Mouse (Mus musculus) CH12.LX (cell line): Measurements from ENCODE around the gene Best2. TPM values are rescaled to one million over a fixed set of nuclear protein-coding genes. Genes with fewer than 3 reads are reported as not detected.

Experiments used
- DNase-seq: peaks from one replicate; pipeline ENCODE4 v3.0.0-alpha.2; 2013; ENCODE audit errors: extremely low read depth
- H3K27ac ChIP-seq: 2 replicates; pipeline ENCODE4 v1.5.1; 2012; ENCODE audit warnings: low read depth, mild to moderate bottlenecking, control low read depth, moderate library complexity; ENCODE audit not compliant: insufficient read depth
- H3K27me3 ChIP-seq: replicated peaks from 2 replicates; pipeline ENCODE3; 2012; ENCODE audit warnings: inconsistent platforms
- H3K36me3 ChIP-seq, 2 experiments: replicated peaks in 1 of 2; 2 replicates each; pipeline versions ENCODE3 to v1.6.1; 2012; ENCODE audit warnings: inconsistent platforms in 1 of 2, low read length in 1 of 2, mild to moderate bottlenecking in 1 of 2, mixed read lengths in 1 of 2, moderate library complexity in 1 of 2; ENCODE audit not compliant: control insufficient read depth in 1 of 2, insufficient read depth in 1 of 2
- H3K4me1 ChIP-seq, 2 experiments: 2 replicates each; pipeline ENCODE4 v1.6.1; 2012; ENCODE audit warnings: inconsistent platforms in 1 of 2, moderate library complexity in 1 of 2; ENCODE audit not compliant: insufficient read depth in 2 of 2, control insufficient read depth in 1 of 2
- H3K4me2 ChIP-seq: 2 replicates; pipeline ENCODE4 v1.6.1; 2012; ENCODE audit warnings: low read depth, mild to moderate bottlenecking, control low read depth; ENCODE audit not compliant: poor library complexity, insufficient read depth, severe bottlenecking
- H3K4me3 ChIP-seq, 3 experiments: fragments of 150-350 bp in 1 of 3; sonication (generic) in 1 of 3; replicated peaks in 1 of 3; 2 replicates each; pipeline versions ENCODE3 to v1.5.1; 2011 to 2012; ENCODE audit warnings: low read depth in 2 of 3, low read length in 2 of 3, mild to moderate bottlenecking in 2 of 3, moderate library complexity in 2 of 3, control low read depth in 1 of 3, improper control_type of control experiment in 1 of 3, inconsistent platforms in 1 of 3, mixed read lengths in 1 of 3; ENCODE audit not compliant: poor library complexity in 1 of 3
- H3K79me2 ChIP-seq: replicated peaks from 2 replicates; pipeline ENCODE4 v1.6.1; 2012; ENCODE audit warnings: mild to moderate bottlenecking, moderate library complexity; ENCODE audit not compliant: control insufficient read depth, poor library complexity, insufficient read depth, severe bottlenecking; ENCODE audit errors: extremely low read depth
- H3K9ac ChIP-seq: 2 replicates; pipeline ENCODE4 v1.6.1; 2012; ENCODE audit warnings: low read depth, mild to moderate bottlenecking, control low read depth, moderate library complexity; ENCODE audit not compliant: insufficient read depth
- H3K9me3 ChIP-seq: replicated peaks from 2 replicates; pipeline ENCODE3; 2012; ENCODE audit warnings: low read length, inconsistent platforms, mixed read lengths
- BHLHE40 ChIP-seq: IDR thresholded peaks from 2 replicates; pipeline ENCODE4 v1.6.1; 2011; ENCODE audit warnings: mild to moderate bottlenecking, low read depth, low read length, improper control_type of control experiment
- CTCF ChIP-seq, 2 experiments: IDR thresholded peaks in 1 of 2; conservative IDR thresholded peaks in 1 of 2; 2 replicates each; pipeline ENCODE4 v1.5.1; 2011 to 2012; ENCODE audit warnings: low read depth in 2 of 2, low read length in 2 of 2, improper control_type of control experiment in 1 of 2, inconsistent platforms in 1 of 2, mild to moderate bottlenecking in 1 of 2, moderate library complexity in 1 of 2
- E2F4 ChIP-seq: IDR thresholded peaks from 2 replicates; pipeline ENCODE4 v1.6.1; 2011; ENCODE audit warnings: low read depth, low read length, improper control_type of control experiment; ENCODE audit not compliant: insufficient replicate concordance
- ELF1 ChIP-seq: IDR thresholded peaks from 2 replicates; pipeline ENCODE4 v1.6.1; 2014; ENCODE audit warnings: low read depth, mild to moderate bottlenecking, inconsistent platforms, low read length, improper control_type of control experiment
- GABPA ChIP-seq: IDR thresholded peaks from 2 replicates; pipeline ENCODE4 v1.6.1; 2012; ENCODE audit warnings: low read depth, low read length, improper control_type of control experiment, inconsistent platforms; ENCODE audit not compliant: insufficient replicate concordance
- IRF4 ChIP-seq: IDR thresholded peaks from 2 replicates; pipeline ENCODE4 v1.6.1; 2014; ENCODE audit warnings: low read depth, mild to moderate bottlenecking, inconsistent platforms, low read length, improper control_type of control experiment
- JUN ChIP-seq: IDR thresholded peaks from 2 replicates; pipeline ENCODE4 v1.6.1; 2011; ENCODE audit warnings: low read depth, mild to moderate bottlenecking, low read length, improper control_type of control experiment, moderate library complexity; ENCODE audit not compliant: insufficient read depth
- JUND ChIP-seq: conservative IDR thresholded peaks from 2 replicates; pipeline ENCODE4 v1.6.1; 2011; ENCODE audit warnings: low read depth, low read length, improper control_type of control experiment
- MAX ChIP-seq: IDR thresholded peaks from 2 replicates; pipeline ENCODE4 v1.6.1; 2011; ENCODE audit warnings: low read length, improper control_type of control experiment
- MAZ ChIP-seq: IDR thresholded peaks from 2 replicates; pipeline ENCODE4 v1.6.1; 2012; ENCODE audit warnings: low read depth, mild to moderate bottlenecking, inconsistent platforms, low read length, improper control_type of control experiment, moderate library complexity
- MEF2A ChIP-seq: IDR thresholded peaks from 2 replicates; pipeline ENCODE4 v1.6.1; 2014; ENCODE audit warnings: low read depth, mild to moderate bottlenecking, inconsistent platforms, low read length, improper control_type of control experiment, borderline replicate concordance
- MXI1 ChIP-seq: IDR thresholded peaks from 2 replicates; pipeline ENCODE4 v1.6.1; 2011; ENCODE audit warnings: mild to moderate bottlenecking, low read depth, low read length, improper control_type of control experiment
- NELFE ChIP-seq: IDR thresholded peaks from 2 replicates; pipeline ENCODE4 v1.6.1; 2011; ENCODE audit warnings: low read depth, low read length, improper control_type of control experiment
- POLR2A ChIP-seq: IDR thresholded peaks from 2 replicates; pipeline ENCODE4 v1.6.1; 2011; ENCODE audit warnings: low read depth, mild to moderate bottlenecking, improper control_type of control experiment, low read length
- POLR2AphosphoS2 ChIP-seq: IDR thresholded peaks from 2 replicates; pipeline ENCODE4 v1.6.1; 2011; ENCODE audit warnings: low read depth, low read length, improper control_type of control experiment
- RAD21 ChIP-seq: IDR thresholded peaks from 2 replicates; pipeline ENCODE4 v1.6.1; 2011; ENCODE audit warnings: low read depth, mild to moderate bottlenecking, low read length, improper control_type of control experiment, moderate library complexity
- SIN3A ChIP-seq: IDR thresholded peaks from 2 replicates; pipeline ENCODE4 v1.6.1; 2012; ENCODE audit warnings: low read length, improper control_type of control experiment, inconsistent platforms
- TCF12 ChIP-seq: IDR thresholded peaks from 2 replicates; pipeline ENCODE4 v1.6.1; 2014; ENCODE audit warnings: low read depth, mild to moderate bottlenecking, inconsistent platforms, low read length, improper control_type of control experiment
- UBTF ChIP-seq: IDR thresholded peaks from 2 replicates; pipeline ENCODE4 v1.6.1; 2012; ENCODE audit warnings: low read depth, mild to moderate bottlenecking, inconsistent platforms, low read length, improper control_type of control experiment, moderate library complexity
- USF1 ChIP-seq: IDR thresholded peaks from 2 replicates; pipeline ENCODE4 v1.6.1; 2014; ENCODE audit warnings: low read depth, mild to moderate bottlenecking, inconsistent platforms, low read length, improper control_type of control experiment
- USF2 ChIP-seq: conservative IDR thresholded peaks from 2 replicates; pipeline ENCODE4 v1.6.1; 2011; ENCODE audit warnings: low read depth, low read length, improper control_type of control experiment
- dilution Hi-C: fragments of 300-500 bp; cut with MboI; formaldehyde crosslinking; loops from 2 replicates; pipeline ENCODE4 v1.14.3; 2020; ENCODE audit warnings: low sequenced_read_pairs; ENCODE audit not compliant: extremely low pct_unique_long_range_greater_than_20kb, extremely low pct_ligation_motif_present
- in situ Hi-C: fragments of 300-500 bp; cut with MboI; formaldehyde crosslinking; loops from 3 replicates; pipeline ENCODE4 v1.14.3; 2019; ENCODE audit warnings: low sequenced_read_pairs, low pct_ligation_motif_present, low pct_unique_long_range_greater_than_20kb, mixed read lengths
- polyA plus RNA-seq: library from polyadenylated mRNA; unstranded; fragments of >175 nt; gene quantifications from 2 replicates; pipeline ENCODE4 v1.2.1, GENCODE M21; 2012; ENCODE audit warnings: low read depth; ENCODE audit not compliant: insufficient read length
- total RNA-seq, 2 experiments: library from RNA; depleted of rRNA; stranded (reverse); fragments of 300-350 nt in 1 of 2; fragments of >200 nt in 1 of 2; gene quantifications; 2 replicates each; pipeline ENCODE4 v1.2.3; 2012 to 2014

The Best2 gene
- total and polyA plus RNA-seq, 3 experiments = 0.23 TPM; not detected in 2

DNA sequence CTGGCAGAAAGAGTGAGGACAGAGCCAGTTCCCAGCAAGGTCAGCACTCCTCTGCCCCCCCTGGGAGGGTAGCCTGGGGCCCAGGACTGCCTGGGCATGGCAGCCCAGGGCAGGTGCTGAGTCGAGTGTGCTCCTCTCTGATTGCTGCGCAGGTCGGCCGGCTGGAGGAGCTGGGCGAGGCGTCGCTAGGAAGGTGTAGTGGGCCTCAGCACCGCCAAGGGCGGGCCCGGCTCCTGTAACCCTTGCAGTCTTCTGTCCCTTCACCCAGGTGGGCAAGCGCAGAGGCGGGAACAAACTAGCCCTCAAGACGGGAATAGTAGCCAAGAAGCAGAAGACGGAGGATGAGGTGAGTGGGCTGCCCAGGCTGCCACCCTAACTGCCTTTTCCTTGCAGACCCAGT, 14.9 kb upstream of the Best2 start:
- TF ChIP-seq GABPA = no peak
- no peak for TF ChIP-seq MEF2A
- no peak for TF ChIP-seq TCF12
- TF ChIP-seq BHLHE40 = no peak
- no peak for TF ChIP-seq MAZ
- no peak for TF ChIP-seq UBTF
- TF ChIP-seq JUND = no peak
- TF ChIP-seq POLR2AphosphoS2 = no peak
- TF ChIP-seq JUN = no peak
- Histone ChIP-seq H3K36me3 (peaks cover 39 to 53% of the 10 kb centered on the region in 2 experiments), H3K79me2 (peaks cover 43% of the 10 kb centered on the region), H3K9ac (no peak overlapping the region), H3K27ac (no peak overlapping the region), H3K27me3 (no peaks in the 10 kb centered on the region), H3K4me3 (no peak overlapping the region), H3K9me3 (no peaks in the 10 kb centered on the region), H3K4me1 (peaks cover 7 to 50% of the 10 kb centered on the region in 2 experiments), H3K4me2 (no peak overlapping the region; the same call in 1 of the 2 replicates)
- dilution Hi-C loops = no loop called here
- in situ Hi-C loops = loop anchor here (5.0 kb wide), 1 partner anchor 37 kb away; the partner anchor contains the start of gene Hook2
- no peak for DNase-seq

DNA sequence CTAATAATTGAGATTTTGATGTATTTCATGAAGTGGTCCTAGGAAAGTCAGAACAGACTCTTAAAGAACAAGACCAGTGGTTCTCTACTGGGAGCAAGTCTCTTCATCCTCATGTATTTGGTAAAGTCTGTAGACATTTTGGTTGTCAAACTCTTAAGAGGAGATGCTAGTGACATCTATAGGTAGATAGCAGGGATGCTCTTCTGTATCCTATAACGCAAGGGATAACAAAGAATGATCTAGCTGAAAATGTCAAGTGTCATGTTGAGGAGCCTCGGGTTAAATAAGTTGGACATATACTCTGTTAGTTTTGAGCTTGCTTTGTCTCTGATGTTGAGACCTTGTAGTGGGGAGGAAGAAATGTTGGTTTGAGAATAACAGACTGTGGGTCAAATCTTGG, 13.6 kb upstream of the Best2 start:
- Histone ChIP-seq H3K4me3 (peak overlapping the region; percentile 78 to 94 (median 85)), H3K27ac (no peak overlapping the region), H3K4me2 (peak overlapping the region; percentile 95), H3K27me3 (no peaks in the 10 kb centered on the region), H3K9ac (peak overlapping the region; percentile 100), H3K4me1 (peaks cover 10 to 49% of the 10 kb centered on the region in 2 experiments), H3K9me3 (no peaks in the 10 kb centered on the region), H3K36me3 (peaks cover 46 to 56% of the 10 kb centered on the region in 2 experiments), H3K79me2 (peaks cover 46% of the 10 kb centered on the region)
- dilution Hi-C loops (no loop called here), in situ Hi-C loops (loop anchor here (5.0 kb wide), 1 partner anchor 36 kb away; the partner anchor contains the start of gene Hook2)
- TF ChIP-seq IRF4 (no peak), MXI1 (0 out of 2 replicates have a peak, but pooled peaks have one; percentile 34), NELFE (no peak), ELF1 (no peak), USF2 (no peak), RAD21 (peak; percentile 14; the same call in 1 of the 2 replicates), CTCF (conservative IDR thresholded peaks at IDR 0.05 in 1 of 2, IDR thresholded peaks at IDR 0.05 in 1 of 2; ENCODE audit: low read depth in 2 of 2, low read length in 2 of 2) (peak in 1 of 2 experiments; percentile 46; a peak in 2 of 4 replicates), SIN3A (peak; percentile 84), UBTF (no peak), E2F4 (no peak), POLR2A (no peak), MAX (0 out of 2 replicates have a peak, but pooled peaks have one; percentile 36), USF1 (no peak), TCF12 (no peak)
- DNase-seq = no peak
